Mouse (Mus musculus) thymus, postnatal 10 days (tissue): Measurements from ENCODE around the gene Aprt.

Experiments used
- DNase-seq, 2 experiments: peaks; one replicate each; pipeline ENCODE4 v3.0.0; 2021; ENCODE audit warnings: low spot score in 2 of 2

The Aprt gene

DNA sequence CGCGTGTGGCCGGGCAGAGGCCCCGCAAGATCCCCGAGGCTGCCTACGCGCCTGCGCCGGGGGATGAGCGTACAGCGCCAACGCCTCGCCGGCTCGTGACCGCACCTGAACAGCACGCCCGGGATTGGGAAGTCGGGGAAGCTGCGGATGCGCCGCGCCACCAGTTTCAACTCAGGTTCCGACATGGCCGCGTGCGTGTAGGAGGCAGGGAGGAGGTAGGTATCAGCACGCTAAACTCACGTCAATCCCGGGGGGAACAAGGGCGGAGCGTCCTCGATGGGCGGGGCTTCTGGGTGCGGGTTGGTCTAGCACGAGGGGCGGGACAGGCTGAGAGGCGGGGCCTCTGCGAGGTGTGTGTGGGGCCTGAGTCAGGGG is at the start of gene Aprt:
TSS of gene Aprt (minus strand) at position 262 of the 375 bp plus-strand sequence.
- peak; percentile 94 to 96 for DNase-seq

DNA sequence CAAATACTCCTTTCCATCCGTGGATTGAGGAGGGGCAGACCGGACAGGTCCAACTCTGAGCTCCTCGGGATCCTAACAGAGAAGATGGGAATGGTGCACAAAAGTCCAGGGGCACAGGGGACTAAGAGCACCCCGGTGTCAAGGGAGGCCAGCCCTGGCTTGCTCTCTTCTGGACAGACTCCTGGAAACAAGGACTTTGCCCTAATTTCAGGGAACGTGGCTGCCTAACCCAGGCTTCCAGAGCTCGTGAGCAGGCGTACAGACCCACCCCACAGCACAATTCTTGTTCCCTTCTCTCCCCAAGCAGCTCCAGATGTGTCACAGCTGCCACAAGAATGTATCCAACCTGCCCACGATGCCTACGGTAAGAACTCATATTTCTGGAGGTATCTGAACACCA is 49.1 kb upstream of the Aprt start:
- DNase-seq: no peak

DNA sequence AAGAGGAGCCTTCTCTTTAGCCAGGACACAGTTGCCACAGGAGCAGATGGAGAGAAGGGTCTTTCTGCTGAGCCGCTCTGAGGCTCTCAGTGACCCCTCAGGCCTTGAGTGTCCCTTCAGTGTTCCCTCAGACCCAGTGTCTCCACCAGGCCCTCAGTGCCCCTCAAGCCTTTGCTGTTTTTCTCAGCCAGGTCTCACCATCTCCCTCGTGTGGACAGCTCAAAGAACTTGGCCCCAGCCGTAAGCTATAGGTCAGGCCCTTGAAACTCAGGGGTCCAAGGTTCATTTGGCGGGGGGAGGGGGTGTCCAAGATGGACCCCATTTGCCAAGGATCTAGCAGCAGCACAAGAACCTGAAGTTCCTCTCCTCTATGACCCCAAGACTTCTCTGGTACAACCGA is 47.9 kb upstream of the Aprt start:
- no peak for DNase-seq

DNA sequence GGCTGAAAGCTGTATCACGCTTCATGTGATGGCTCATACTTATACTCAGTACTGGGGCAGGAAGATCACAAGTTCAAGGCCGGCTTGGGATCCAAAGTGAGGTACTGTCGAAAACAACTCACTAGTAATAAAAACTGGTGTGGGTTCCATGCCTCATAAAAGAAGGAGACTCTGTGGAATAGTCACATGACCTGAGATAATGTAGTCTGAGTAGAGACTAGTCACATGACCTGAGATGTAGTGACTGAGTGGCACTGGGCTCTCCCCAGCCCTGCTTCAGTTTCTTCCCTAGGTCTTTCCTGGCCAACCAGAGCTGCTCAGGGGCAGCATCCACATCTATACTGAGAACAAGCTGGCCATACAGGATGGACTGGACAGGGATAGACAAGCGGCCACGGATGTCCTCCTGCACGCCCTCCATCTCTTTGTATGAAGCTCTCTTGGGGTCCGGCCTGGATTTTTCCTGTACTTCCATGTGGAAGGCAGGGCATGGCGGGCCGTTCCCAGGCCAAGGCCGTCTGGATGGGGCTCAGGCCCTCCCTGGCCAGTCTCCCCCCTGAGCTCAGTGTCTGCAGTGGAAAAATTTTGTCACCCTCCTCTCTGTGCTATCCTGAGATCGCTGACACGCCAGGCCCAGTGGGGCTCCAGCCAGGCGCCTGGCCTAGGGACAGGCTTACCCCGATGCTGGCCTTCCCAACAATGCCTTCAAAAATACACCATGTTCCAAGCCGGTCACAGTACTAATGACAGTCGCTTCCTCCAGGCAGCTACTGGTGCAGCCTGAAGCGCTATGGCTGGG is 47.3 kb upstream of the Aprt start:
- DNase-seq: no peak

DNA sequence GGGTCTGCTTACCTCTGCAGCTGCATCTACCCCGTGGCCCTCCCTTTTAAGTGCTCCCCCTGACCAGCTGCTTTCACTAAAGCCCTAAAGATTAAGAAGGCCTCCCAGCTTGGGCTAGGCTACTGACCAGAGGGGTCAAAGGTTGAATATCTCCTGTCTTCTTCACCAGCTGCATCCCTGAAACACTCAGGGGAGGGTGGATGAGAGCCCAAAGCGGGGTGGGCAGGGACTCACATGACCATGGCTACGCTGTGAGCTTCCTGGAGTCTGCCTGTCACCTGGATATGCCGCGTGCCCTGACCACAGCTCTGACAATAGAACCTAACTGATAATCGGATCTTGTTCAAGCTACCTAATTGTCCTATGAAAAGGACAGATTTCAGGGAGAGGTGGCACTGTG is 46.0 kb upstream of the Aprt start, which contains the start of gene Pabpn1l:
TSS of gene Pabpn1l (minus strand) at position 13 of the 400 bp plus-strand sequence.
- no peak for DNase-seq

DNA sequence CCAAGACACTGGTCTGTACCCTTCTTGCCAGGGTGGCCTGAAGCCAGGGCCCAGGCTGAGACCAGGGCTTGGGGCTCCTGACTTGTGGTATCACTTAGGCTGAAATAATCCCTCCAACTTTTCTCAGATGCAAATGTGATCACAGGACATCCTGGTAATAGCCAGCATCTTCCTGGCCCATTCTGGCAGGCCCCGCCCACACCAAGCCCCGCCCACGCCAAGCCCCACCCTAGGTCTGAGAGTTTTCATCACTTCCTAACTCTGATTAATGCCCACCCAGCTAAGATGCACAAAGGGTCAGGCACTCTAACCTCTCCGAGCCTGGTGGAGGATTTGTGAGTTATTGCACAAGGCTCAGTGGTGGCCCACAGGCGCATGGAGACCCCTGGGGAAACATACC is 43.7 kb upstream of the Aprt start:
- no peak for DNase-seq

DNA sequence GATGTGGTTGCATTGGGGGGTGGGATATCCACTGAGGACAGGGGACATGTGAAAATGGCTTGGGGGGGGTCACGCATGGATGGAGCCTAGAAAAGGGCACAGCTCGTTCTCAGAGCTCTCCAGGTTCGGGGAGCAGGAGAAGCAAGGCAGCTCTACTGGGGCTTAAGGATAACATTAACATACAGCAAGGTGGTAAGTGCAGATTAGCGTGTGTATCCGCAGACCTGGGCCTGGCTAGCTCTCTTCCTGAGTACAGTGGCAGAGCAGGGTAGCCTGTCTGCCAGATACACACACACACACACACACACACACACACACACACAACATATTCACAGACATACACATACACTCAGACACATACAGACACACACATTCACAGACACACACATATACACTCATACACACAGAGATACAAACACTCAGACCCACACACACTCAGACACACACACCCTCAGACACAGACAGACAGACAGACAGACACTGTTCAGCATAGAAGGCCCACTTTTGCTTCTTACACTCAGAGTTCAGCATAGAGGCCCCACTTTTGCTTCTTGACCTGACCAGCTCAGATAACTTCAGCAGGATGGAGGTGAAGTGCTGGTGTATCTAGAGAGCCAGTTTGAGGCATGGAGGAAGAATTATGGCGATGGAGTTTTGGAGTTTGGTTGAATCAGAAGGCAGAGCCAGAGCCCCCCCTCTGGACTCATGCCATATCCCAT is 42.1 kb upstream of the Aprt start:
- DNase-seq: no peak

DNA sequence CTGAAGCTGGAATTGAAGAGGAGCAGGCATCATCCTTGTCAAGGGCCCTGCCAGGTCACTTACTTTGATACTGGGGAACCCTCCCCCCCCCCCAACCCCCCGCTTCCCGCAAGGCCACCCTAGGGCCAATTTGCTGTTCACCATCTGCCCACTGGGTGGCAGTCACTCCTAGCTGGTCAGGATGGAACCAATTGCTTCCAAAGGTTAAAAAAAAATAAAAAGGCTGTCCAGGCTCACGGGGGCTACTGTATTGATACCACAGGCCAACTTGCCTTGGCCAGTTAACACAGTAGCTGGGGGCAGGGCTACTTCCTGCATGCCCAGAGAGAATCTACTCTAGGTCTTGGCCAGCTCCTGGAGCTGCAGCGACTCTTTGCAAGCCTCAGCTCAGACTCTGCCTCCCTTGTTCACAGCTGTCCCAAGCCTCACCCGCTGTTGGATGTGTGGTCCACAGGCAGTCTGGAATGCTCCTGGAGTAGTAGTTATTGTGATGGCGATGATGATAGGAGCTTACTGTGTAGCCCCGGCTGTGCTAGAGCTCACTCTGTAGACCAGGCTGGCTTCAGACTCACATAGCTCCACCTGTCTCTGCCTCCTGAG is 41.3 kb upstream of the Aprt start:
- DNase-seq: peak; percentile 58 to 81

DNA sequence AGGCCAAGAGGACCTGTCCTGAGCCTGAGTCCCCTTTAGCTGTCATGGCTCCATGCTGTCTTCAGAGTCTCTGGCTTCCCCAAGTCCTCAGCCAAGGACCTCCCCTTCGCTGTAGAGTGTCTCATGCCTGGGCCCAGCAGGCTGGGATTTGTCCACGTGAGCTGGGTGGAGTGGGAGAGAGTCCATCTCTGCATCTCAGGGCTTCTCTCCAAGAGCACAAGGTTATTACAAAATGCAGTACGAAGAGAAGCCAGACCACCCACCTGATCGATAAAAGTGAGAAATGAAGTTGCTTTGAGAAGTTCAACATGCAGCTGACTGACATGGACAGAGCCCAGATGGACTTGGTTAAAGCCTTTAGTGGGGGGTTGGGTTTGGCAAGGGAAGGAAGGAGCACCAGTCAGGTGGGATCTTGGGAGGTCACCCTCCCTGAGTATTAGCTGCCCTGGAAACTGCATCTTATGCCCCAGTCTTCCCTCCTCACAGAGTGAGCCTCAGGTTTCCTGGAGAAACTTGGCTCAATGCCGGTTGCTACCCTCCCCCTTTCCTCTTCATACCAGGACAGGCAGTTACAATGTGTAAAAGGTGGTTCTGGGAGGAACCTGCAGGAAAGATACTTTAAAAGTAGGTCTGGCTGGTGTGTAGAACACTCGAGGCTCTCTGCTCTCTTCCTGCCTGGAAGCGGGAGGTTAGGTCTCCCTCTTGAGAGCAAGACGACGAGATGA is 39.6 kb upstream of the Aprt start:
- DNase-seq: no peak

DNA sequence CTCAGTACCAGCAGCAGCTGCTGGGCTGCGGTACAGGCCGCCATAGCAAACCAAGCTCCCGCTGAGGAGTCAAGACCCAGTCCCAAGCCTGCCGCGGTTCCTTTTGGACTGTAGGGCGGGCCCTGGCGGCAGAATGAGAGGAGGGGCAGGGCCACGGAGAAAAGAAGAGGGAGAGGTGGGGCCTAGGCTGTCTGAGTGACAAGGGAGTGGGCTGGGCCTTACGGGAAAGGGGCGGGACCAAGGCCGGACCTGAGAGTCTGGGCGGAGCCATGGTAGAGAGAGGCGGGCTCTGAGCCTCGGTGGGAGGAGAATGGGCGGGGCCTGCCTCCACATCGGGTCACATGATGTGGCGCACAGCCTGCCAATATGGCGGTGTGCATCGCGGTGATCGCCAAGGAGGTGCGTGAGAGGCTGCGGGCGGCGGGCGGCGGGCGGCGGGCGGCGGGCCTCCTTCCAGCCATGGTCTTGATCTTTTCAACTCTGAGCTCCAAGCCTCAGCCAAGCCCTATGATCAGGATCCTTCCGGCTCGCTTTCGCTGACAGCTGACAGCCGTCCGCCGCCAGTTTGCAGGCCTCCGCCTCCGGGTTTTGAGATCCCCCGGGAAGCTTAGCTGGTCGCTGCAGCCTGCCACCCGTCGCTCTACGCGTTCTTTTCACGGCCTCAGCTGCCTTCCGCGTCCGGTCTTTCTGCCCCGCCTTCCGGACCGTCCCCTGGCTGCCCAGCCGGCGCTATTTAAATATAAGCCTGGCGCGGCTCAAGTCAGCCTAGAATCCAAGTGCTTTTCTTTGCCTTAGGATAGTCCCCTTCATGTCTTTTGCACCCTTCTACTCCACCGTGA is 34.8 kb upstream of the Aprt start, which contains the start of the genes Galns and Trappc2l:
TSS of gene Galns (minus strand) at position 169 of the 839 bp plus-strand sequence.
TSS of gene Trappc2l (plus strand) at position 346 of the 839 bp plus-strand sequence.
- DNase-seq: peak; percentile 94 to 95

DNA sequence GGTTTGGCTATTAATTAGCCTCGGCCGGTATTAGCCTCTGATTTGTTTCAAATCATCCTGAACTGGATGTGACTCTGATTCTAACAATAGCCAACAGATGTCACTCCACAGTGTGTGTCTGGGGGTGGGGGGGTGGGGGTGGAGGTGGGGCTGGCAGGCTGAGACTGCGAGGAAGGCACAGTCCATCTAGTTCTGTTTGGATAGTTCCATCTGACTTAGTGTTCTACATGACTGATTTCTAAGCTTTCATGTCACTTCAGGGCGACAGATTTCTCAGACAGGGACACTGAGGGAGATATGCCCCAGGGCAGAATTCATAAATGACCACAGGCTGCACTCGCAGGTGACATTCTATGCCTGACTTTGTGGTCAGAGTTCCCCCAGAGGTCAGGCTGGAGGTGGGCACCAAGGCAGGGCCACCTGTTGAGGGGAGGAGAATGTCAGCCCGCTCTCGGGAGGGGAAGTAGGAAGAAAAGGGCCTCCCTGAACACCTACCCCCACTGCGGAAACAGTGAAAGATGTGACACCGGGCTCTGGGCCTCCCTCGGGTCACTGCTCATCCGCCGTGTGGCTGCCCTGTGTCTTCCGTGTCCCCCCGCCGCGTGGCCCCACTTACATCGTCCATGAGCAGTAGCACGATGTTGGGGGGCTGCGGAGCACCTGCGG is 34.0 kb upstream of the Aprt start:
- DNase-seq: no peak

DNA sequence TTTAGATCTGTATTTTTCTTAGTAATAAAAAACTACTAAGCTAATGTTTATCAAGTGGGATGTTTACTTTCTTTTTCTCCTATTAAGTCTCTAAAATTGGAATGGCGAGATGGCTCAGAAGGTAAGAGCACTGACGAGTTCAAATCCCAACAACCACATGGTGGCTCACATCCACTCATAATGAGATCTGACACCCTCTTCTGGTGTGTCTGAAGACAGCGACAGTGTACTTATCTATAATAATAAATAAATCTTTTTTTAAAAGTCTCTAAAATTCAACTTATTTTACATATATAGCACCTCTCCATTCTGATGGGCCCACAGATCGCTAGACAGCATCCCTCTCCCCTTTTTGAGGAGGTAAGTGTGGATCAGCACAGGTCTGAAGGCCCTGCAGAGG is 33.5 kb upstream of the Aprt start:
- DNase-seq: no peak

DNA sequence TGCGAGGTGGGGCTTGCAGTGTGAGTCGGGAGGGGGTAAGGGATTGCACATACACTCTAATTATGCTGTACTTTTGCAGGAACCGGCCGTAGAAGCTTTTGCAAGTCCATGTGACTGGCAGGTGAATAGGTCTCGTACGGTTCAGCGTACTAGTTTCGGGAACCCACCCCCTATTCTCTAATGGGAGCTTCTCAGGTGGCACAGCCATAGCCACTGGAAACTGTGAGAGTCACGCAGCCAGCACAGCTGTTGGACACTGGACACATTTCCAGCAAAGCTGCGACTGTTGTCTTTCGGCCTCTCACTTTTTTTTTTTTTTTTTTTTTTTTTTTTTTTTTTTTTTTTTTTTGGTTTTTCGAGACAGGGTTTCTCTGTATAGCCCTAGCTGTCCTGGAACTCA is 30.1 kb upstream of the Aprt start:
- no peak for DNase-seq

DNA sequence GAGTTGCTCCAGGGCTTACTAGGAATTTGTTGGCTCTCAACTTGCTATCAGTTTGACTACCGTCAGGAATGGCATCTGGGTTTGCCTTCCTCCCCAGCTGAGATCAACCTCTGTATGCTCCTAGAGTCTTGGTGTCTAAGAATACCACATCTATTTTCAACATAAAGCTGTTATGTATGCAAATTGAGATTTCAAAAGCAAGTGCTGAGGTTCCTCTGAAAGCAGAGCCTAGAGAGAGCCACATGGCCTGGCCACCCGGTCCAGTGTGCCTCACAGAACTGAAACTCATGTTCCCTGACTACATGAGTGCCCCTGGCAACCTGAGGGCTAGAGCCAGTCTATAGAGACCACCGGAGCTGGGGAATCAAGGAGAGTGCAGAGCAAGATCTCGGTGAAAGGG is 28.7 kb upstream of the Aprt start:
- no peak for DNase-seq

DNA sequence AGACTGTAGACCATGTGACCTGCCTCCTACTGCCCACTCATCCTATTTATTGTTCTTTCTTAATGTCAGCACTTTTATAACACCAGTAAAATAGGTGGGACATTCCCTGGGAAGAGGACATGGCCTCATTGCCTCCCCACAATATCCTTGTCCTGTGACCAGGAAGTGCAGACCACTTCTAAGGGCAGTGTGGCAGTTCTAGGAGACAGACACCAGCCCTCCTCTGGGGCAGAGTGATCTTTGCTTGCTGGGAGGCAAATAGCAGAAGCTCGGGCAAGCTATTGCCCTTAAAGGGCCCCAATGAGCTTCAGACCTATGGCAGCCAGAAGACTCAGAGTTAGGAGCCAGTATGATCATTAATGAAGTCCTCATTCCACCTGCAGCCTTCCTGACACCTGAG is 27.9 kb upstream of the Aprt start:
- no peak for DNase-seq

DNA sequence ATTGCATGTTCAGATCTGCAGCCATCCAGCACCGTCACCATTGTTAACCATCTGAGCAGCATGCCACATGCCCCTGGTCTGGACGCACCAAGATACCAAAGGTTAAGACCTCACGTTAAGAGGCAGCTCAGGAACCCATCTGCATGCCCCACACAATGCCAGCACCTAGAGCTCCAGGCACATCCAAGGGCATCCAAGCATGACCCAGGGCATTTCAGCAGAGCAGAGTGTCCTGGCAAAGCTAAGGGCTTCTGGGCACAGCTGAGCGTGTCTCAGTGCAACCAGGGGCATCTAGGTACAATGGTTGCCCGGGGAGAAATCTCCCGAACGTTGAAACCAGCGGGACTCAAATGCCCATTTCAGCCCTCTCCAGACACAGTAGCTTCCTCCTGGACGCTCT is 24.0 kb upstream of the Aprt start:
- no peak for DNase-seq

DNA sequence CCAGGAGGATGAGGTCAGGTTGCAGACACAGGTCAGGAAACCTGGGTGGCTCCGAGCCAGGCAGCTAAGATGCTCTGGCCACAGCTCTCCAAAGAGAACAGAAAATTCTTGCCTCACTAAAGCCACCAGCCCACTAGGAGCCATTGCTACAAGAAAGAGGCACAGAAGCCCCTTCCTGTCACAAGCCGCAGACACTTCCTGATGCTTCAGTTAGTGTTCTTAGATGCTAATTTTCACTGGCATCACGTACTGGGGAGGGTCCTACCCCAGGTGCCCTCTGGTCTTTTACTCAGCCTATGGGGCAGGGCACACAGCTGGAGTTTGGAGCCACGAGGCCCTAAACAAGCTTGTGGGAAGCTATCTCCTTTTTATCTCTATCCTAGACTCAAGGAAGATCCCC is 19.3 kb upstream of the Aprt start:
- peak; percentile 20 to 41 for DNase-seq

DNA sequence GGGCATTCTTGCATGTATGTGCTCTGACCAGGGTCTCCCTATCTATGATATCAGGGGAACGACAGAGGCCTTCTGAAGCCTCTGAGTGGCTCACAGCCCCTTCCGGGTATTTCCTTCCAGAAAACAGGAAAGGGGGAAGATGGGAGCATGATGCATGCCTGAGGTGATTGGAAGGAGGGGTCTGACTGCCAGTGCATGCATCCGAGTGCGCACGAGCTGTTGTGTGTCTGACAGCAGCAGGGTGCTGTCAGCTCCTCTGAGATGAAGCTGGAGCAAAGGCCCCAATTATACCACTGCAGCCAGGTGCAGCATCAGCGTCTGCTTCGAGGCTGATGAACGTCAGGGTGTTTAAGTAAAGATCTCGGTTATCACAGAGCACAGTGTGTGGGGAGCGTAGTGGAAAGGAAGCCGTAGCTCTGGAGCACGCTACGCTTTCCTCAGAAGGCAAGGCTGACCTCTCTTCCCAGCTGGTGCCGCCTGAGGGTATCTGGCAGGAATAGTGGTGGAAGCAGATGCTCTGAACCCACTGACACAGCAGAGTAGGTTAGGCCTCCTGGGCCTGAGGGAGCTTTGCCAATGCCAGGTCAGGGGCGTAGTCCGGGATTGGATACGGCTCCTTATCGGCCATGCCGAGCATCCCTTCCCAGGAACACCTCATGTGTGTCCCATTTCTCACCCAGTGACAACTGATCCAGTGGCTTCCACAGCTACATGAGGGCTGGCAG is 17.2 kb upstream of the Aprt start:
- DNase-seq: no peak

DNA sequence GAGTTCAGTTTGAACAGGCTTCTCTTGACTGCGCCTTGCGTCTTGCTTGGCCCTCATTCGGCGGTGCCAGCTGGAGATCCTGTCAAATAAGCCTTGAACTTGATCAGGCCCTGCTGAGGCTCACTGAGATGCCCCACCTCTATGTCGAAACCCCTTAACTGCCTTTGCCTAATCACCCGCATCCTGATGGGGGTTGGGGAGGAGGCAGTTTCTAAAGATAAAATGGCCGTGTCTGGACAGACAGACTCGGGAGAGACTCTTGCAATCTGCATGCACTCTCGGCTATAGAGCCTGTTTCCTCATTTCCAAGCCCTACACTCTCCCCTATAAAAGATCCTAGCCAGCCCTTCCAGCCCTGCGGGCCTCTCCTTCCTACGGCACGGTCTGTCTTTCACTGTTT is 16.5 kb upstream of the Aprt start:
- DNase-seq: no peak

DNA sequence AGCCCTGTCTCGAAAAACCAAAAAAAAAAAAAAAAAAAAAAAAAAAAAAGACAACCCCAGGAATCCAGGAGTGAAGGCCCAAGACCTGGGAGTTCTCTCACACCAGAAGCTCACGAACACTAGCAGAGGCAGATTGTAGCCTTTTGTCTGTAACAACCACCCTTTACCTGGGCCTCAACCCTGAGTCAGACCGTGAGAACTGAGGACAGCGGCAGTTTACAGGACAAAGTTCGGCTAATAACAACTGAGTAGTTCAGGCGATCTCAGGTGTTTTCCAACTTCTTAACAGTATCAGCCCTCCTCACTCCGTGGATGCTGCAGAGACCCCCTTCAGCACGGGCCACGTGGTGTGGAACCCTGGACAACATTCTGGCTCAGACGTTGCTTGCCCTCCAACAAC is 10.0 kb upstream of the Aprt start:
- no peak for DNase-seq
